Mouse (Mus musculus) MN1 (cell line): Measurements from ENCODE around the gene Zc3h15.
"Not testable (repeated sequence)": the region's sequence is repeated elsewhere in the genome, so short reads cannot be mapped to it uniquely, and the experiment has no call there.

Source experiments
- DNase-seq: peaks from one replicate; pipeline ENCODE4 v3.0.0-alpha.2; 2016; ENCODE audit warnings: low spot score

The Zc3h15 gene

DNA sequence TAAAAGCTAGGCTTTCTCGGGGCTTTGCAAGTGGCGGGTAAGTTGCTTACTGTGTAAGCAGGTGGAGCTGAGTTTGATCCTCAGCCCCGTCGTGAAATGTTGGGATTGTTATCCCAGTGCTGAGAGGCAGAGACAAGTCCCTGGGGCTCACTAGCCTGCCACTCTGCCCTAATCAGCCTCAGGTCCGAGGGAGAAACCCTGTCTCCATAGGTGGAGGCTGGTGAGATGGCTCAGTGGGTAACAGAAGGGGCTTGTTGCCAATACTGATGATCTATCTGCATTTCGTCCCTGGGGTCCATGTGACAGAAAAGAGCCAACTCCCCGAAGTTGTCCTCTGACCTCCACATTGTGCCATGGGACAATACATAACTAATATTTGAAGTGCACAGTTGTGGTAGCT, 30.2 kb downstream of the Zc3h15 start:
- no peak for DNase-seq

- no peak for DNase-seq
These were observed 30.7 kb downstream of the Zc3h15 start for GRCm38 (mm10) chr2:83674896-83675295.

GRCm38 (mm10) chr2:83675681-83676080, 31.4 kb downstream of the Zc3h15 start:
- DNase-seq, result no peak

- DNase-seq, result no peak
These were observed 32.1 kb downstream of the Zc3h15 start for GRCm38 (mm10) chr2:83676226-83676870.

- no peak for DNase-seq
These were observed 37.1 kb downstream of the Zc3h15 start for GRCm38 (mm10) chr2:83681332-83681731.

DNA sequence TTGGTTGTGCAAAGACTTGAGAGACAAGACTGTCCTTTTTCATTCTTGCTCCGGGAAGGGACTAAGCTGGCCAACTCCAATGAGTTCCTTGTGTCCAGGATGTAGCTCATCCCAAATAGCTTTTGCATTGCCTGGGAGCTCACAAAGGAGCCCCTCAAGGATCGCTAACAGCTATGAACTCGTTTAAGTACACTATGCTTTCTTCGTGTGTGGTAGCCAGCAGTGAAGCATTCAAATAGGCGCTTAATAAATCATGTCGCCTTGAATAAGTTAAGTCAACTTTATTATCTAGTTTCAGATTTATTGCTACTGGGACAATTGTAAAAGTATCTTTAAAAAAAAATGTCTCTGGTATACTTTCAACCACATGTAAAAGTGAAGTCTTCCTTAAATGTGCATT, 37.5 kb downstream of the Zc3h15 start:
- no peak for DNase-seq

DNA sequence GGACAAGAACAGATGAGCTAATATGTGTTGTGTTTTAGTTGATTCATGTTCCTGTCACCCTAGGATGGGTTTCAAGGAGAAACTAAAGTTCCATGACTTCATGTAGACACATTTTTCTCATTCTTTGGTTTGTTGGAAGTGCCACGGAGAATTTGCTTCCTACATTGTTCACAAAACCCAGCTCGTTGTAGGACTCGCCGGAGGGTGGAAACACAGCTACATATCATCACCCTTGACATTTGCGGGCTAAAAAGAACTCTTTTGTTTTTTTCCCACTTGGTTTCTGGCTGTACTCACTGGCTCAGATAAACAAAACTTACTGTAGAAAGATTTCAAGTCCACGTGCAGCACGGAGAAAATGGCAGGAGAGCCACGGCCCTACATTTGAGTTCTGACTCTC, 38.0 kb downstream of the Zc3h15 start:
- no peak for DNase-seq

DNA sequence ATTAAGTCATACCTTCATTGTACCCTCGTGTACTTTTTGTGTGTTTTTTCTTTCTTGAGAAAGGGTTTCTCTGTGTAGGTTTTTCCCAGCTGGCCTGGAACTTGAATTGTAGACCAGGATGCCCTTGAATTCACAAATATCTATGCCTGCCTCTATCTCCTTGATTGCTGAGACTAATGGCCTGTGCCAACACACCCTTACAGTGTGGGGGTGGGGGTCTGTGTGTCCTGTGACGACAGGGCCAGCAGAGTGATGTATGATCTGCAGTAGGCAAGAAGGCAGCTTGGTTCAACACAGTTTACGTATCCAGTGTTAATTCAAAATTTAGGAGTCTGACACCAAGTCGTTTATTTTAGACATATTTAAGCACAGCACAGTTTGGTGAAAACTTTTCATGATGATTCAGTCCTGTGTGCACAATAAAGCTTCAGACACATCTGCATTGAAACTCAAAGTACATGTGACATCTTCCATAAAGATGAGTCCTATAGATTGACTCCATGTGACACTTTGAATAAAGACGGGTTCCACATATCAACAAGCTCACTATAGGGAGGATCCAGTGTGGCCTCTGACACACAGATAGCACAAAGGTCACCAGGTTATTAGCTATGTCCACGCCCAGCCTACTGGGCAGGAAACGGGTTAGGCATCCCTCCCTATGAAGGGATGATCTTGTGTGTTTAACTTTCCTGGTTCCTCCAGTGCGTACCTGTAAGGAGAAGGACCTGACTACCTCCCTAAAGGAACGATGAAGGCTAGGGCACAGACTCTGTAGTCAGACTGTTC, 39.7 kb downstream of the Zc3h15 start:
- no peak for DNase-seq

DNA sequence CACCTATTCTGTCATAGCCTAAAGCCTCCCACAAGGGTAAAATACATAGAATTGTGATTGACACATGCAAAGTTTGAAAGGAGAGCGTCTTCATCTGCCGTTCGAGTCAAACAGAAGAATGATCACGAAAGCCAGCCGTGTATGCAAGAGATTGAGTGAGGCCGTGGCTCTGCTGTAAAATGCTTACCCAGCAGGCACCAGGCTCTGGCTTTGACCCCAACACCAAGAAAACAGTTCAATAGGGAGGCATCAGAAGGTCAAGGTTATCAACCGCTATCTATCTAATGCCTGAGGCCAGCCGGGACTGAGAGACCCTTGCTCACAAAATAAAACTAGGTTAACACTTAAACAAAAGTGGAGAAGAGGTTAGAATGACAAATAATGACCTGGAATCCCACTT, 40.5 kb downstream of the Zc3h15 start:
- no peak for DNase-seq

DNA sequence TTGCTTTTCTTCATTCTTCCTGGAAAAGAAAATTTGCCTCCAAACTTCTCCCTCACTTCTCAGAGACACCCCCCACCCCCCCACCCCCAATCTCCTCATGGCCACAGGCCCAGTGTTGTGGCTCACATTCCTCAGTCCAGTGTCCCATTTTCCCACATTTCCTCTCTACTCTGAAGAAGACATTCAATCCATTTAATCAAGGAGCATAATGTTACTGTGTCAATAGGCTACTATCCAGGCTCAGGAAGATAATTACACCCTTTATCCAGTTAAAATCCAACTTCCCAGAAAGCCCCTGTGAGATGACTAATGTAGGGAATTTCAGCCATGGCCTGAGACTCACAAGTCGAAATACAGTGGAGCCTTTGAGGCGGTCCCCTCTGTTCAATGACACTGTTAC, 46.1 kb downstream of the Zc3h15 start:
- no peak for DNase-seq

- no peak for DNase-seq
These were observed 48.7 kb downstream of the Zc3h15 start for GRCm38 (mm10) chr2:83692651-83693545.

- DNase-seq, result no peak
These were observed 49.8 kb downstream of the Zc3h15 start for GRCm38 (mm10) chr2:83694061-83694460.

DNA sequence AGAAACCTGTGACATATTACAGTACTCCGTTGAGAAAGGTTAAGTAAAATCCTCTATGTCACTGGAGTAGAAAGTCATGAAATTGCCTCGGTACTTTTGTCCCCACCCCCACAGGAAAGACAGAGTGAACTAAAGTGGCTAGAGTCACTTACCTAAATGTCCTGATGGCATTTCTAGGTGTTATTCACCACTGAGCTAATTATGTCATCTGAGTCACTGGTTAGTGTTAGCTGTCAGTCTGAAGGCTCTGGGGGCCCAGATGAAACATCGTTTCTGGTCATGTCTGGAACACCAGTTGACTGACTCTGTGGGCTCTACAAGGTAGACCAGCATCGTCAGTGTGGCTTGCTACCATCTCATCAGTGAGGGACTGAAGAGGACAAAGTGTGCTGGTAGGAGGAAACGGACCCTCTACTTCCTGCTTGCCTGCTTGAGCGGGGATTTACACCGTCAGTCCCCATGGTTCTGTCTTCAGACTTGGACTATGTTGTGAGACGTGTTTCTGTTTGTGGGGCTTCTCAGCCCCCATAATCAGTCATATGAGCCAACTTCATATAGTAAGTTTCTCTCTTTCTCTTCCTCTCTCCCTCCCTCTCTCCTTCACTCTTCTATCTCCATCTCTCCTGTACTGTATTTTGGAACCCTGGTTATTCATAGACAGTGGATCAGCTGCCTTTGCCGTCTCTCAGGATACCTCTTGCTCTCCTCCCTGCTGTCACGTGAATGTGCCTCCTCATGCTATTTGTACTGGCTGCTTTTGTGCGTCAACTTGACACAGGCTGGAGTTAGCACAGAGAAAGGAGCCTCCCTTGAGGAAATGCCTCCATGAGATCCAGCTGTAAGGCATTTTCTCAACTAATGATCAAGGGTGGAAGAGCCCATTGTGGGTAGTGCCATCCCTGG, 51.4 kb downstream of the Zc3h15 start:
- no peak for DNase-seq

DNA sequence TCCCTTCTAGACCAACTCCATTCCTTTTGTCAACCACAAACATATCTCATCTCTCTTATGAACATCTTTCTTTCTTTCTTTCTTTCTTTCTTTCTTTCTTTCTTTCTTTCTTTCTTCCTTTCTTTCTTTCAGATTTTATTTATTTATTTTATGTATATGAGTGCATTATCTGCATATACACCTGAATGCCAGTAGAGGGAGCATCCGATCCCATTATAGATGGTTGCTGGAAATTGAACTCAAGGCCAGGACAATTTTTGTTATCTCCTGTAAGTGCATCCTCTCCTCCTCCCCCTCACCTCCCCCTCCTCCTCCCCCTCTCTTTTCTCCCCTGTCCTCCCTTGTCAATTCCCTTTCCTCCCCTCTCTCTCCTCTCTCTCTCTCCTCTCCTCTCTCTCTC, 54.2 kb downstream of the Zc3h15 start:
- DNase-seq, result no peak

DNA sequence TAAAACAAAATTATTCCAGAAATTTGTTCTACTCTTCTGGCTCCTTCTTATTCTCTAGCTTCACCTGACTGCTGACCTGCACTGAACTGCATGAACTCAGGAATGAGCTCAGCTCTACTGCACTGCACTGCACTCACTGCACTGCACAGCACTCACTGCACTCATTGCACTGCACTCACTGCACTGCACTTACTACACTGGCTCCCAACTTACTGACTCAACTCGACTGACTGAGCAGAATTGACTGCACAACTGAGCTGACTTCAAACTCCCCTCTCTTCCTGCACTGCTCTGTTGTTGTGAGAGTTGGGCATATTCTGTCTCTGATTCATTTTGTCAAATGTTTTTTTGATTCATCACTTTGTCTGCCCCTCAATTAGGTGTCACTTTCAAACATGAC, 55.1 kb downstream of the Zc3h15 start:
- DNase-seq, result no peak

DNA sequence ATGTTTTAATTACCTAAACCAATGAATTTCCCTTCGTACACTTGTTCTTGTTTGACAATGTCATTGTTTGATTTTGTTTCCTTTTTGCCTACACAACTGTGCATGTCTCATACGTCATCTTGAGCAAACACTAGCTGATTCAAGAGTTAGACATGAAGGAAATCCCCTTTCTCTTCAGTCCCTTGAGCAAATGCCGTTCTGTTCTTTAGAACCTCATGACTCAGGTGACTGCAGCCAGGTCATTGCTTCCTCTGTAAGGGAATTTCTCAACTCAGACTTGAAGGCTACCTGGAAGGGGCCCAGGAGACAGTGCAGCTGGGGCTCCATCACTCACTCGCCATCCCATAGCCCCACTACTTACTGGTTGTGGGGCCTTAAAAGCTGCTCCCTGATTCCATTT, 56.4 kb downstream of the Zc3h15 start:
- no peak for DNase-seq

- no peak for DNase-seq
These were observed 58.2 kb downstream of the Zc3h15 start for GRCm38 (mm10) chr2:83702411-83702810.

DNA sequence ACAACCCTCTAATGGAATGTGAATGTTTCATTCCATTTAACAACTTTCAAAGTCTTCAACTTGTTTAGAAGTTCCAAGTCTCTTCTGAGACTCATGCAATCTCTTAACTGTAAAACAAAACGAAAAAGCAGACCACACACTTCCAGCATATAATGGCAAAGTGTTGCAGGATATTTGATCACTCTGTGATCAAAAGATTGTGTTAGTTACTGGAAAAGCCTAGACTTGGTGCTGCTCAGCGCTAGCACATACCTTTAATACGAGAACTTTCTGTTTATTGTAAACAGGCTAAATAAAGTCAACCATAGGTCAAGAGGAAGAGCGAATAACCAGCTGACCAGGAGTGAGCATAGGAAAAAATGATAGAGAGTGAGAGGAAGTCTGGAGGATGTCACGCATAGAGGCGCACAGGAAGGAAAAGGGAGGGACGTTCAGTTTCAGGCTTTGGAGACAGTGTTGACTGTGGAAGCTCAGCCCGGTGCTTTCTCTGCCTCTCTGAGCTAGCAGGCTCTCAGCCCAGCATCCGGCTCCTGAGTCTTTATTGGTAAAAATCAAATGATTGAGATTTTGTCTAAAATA, 61.4 kb downstream of the Zc3h15 start:
- DNase-seq, result no peak

DNA sequence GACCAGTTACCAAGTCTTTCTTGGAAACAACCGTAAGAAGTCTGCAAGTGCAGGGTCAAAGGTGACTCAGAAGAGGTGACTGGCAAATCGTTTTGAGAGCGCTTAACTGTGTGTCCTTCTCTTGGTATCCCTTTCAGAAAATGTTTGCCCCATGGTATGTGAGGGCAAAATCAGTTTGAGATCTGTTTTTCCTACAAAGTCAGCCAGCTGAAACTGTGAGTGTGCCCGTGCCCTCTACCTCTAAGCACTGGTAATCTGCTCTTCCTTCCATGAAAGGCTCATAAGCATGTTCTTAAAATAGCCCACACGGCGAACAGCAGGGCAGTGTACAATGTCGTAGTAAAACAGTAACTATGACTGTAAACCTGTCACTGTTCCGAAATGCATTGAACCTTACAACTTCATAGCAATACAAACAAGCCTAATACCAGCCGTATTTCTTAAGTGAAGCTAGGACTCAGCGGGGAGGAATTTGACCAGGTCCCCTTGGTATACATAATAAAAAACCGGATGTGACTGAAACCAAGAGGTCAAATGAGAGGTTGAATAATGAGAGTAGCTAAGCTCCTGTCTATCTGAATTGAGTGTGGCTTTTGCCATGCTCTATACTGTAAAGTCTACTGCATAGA, 65.8 kb downstream of the Zc3h15 start:
- DNase-seq, result no peak

DNA sequence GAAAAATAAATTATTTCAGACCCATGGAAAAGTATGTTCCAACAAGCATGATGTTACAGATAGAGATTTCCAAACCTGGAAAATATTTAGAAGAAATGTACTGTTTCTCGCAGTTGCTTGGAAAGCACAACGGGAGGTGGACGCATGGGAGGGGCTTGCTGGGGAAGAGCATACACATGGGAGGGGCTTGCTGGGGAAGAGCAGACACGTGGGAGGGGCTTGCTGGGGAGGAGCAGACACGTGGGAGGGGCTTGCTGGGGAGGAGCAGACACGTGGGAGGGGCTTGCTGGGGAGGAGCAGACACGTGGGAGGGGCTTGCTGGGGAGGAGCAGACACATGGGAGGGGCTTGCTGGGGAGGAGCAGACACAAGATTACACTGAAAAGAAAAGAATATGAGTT, 69.0 kb downstream of the Zc3h15 start:
- DNase-seq, result not testable (repeated sequence)

DNA sequence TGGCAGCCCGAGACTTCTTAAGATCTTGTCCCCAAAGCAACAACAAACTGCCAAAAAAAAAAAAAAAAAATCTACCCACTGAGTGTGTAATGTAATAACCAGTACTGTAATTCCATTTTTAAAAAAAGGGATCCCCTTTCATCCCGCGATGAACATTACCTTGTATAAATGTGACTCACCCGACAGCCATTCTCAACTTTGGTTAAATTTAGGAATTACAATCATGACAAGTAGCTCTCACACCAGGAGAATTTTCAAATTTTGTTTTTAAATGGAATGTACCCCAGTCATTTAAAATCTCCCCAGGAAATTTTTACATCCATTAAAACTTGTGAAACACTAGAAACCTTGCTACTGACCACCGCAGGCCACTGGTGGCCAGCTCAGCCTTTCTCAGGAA, 69.7 kb downstream of the Zc3h15 start:
- no peak for DNase-seq
